Mouse (Mus musculus) megakaryocyte, adult 5-6 weeks (primary cell): ENCODE data around the gene Cap2. TPM values are rescaled to one million over a fixed set of nuclear protein-coding genes. Genes with fewer than 3 reads are reported as not detected.
A peak's percentile ranks its signal among the peaks of the same experiment; 100 is the strongest.

ENCODE experiments used
- ATAC-seq: 2 replicates; pipeline ENCODE4 v1.8.0; 2016; ENCODE audit warnings: mild to moderate bottlenecking, inconsistent platforms; ENCODE audit not compliant: poor library complexity, severe bottlenecking
- total RNA-seq, 2 experiments: library from RNA; stranded (forward) in 1 of 2; stranded (reverse) in 1 of 2; fragments of 153-499, 151-499 nt in 1 of 2; fragments of 221-1000, 200-1000 nt in 1 of 2; gene quantifications; 2 replicates each; pipeline versions ENCODE4 v1.2.3 to v1.2.4; 2015 to 2017

The Cap2 gene
- not detected in 2 replicates for total RNA-seq (2015)
- not detected in 2 replicates for total RNA-seq (2017)

GRCm38 (mm10) chr13:46501800-46502389, at the start of gene Cap2:
TSS of gene Cap2 (plus strand) at chr13:46501848.
- ATAC-seq, result peak; percentile 73

DNA sequence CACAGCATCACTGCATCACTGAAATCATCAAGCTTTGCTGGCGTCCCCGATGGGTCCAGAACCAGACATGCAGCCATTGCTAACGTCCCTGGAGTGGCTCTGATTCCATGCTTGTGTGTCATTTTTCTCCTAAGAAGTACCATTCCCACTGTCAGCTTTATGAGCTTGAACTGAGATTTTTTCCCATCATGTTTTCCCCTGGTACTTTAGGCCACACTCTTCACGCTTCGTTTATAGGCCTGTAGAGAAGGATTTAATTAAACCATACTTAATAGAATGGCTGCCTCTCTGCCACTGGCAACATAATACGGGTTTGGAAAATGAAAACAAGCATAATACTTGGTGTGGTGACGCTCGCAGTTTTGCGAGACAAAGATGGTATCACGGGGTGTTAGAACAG, 42.1 kb upstream of the Cap2 start:
- no peak for ATAC-seq

DNA sequence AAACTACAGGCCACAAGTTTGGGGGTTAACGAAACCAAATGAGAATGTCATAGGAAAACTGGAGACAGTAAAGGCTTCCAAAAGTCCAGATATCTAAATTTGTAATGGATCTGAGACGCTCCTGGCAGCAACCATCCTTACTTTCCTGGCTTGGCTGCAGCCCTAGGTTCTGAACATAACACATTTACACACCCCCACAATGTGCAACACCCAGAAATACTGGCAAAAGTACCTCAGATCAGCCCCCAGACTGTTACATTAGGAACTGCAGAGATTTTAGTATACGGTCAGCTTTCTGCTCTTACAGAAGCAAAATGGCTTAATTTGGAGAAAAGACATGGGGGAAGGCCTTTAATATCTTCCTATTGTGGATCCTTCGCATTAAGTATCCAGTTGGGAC, 39.4 kb upstream of the Cap2 start:
- no peak for ATAC-seq

- no peak for ATAC-seq
These were observed 37.9 kb upstream of the Cap2 start for GRCm38 (mm10) chr13:46463764-46464163.

DNA sequence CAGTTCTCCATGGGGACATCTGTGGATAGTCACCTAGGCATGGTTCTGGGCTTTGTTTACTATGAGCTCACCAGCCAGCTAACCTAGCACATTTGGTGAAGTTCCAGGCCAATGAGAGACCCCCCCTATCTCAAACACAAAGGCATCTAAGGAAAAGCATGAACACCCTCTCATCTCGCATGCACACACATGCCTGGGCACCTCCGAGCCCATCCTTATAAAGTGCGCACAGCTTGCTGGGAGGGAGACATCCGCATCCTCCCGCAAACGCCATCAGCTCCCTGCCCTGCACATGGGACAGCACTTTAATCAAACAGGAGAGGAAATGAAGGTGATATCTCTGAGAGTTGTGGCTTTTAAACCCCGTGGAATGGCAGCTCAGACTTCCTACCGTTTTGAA, 33.4 kb upstream of the Cap2 start:
- no peak for ATAC-seq

GRCm38 (mm10) chr13:46469536-46469935, 32.1 kb upstream of the Cap2 start:
- no peak for ATAC-seq

- ATAC-seq, result no peak
These were observed 20.4 kb upstream of the Cap2 start for GRCm38 (mm10) chr13:46481271-46481670.

DNA sequence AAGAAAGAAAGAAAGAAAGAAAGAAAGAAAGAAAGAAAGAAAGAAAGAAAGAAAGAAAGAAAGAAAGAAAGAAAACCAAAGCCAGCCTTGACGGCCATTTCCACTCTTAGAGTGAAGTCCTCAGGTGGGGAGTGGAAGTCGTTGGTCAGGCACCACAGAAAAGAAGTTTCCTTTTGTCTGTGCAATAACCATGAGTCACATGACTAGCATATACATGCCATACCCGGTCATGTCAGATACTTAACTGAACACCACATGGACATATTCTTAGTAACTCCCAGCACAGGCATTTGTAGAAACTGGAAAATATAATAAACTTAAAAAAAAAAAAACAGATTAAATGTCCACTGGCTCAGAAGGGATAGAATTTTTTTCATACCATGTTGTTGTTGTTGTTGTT, 16.0 kb upstream of the Cap2 start:
- no peak for ATAC-seq

- ATAC-seq, result no peak
These were observed 13.5 kb upstream of the Cap2 start for GRCm38 (mm10) chr13:46488166-46488565.

GRCm38 (mm10) chr13:46490644-46491043, 11.0 kb upstream of the Cap2 start:
- ATAC-seq, result no peak

- ATAC-seq, result no peak
These were observed 793 bp downstream of the Cap2 start for GRCm38 (mm10) chr13:46502390-46502891.

DNA sequence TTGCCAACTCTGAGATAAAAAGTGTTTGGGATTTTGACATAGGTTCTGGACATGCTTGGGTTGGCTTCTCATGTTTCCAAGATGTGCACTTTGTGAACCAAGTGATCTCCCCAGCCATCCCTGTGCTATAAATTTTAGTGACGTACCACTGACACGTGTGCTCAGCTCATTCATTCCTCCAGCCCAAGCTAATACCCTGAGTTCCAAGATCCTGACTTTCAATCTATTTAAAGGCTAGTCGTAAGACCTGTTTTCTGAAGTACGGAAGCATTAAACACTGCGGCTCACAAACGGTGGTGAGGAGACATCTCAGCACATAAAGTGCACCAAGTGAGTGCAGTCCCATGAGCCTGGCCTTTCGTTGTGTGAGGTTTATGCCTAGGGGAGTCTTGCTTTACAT, 6.3 kb downstream of the Cap2 start:
- no peak for ATAC-seq

DNA sequence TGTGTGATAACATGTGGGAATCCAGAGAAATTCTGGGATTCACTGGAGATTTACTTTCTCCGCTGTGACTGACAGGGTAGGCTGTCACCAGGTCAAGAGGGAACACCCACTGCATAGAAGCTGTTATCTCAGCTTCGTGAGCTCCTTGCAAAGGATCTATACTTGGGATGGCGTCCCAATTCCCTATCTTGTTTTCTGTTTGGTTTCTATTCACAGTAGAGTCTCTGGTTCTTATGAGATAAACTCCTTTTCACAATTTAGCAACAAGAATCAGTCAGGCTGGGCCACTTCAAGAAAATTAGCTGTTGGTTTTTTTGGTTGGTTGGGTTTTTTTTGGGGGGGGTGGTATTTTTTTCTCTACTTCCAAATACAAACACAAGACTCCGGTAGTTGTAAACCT, 7.2 kb downstream of the Cap2 start:
- ATAC-seq, result no peak

DNA sequence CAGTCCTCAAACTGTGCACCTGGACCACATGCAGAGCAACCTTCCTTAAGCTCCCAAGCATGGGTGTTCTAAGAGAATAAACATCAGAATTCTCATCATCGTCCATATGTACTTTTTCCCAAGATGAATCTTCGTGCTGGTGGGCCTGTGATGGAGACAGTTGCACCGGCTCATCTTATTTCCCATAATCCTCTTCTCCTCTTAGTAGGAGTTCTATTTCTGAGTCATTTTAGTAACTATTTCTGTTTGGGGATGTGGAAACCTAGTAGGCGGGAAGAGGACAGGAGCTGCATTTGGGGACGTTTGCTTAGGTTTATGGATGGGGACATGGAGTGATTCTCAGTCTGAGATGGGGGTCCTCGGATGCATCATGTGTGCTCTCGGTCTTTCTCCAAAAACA, 8.8 kb downstream of the Cap2 start:
- no peak for ATAC-seq

DNA sequence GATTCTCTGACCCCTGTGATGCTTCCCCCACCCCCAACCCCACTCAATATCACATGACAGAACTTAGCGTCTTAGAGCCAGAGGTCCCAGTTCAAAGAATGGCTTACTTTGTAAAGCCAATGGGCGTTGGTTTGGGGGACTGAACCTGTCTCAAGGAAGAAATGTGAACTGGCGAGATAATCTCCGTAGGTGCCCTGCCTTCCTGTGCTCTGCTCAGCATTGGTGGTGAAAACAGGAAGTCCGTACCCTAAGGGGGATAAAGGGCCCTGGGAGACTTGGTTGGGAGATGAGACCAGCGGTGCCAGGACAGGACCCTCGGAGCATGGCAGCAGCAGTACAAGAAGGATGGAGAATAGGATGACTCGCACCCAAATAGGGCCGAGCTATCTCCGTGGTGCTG, 12.8 kb downstream of the Cap2 start:
- ATAC-seq, result no peak

GRCm38 (mm10) chr13:46515120-46515523, 13.5 kb downstream of the Cap2 start:
- ATAC-seq, result no peak

GRCm38 (mm10) chr13:46515524-46515923, 13.9 kb downstream of the Cap2 start:
- no peak for ATAC-seq

- no peak for ATAC-seq
These were observed 14.5 kb downstream of the Cap2 start for GRCm38 (mm10) chr13:46516183-46516582.

DNA sequence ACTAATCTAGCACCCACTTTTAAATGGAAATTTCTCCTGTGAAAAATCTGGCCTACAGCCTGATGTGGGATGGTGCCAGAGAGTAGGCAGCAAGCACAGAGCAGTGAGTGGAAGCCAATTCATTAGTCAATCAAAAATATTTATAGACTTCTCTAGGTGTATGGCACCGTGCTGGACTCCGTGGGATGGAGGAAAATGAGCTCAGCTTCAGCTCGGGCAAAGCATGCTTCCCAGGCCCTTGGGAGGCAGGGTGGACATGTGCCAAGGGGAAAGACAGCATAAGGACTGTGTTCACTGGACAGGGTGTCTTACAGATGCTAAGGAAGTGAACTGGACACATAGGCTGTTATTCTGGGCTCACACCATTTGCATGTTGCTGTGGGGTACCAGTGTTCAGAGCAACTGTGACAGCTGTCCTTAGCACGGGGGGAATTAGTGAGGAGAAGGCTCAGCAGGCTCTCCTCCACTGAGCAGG, 15.6 kb downstream of the Cap2 start:
- ATAC-seq, result no peak

DNA sequence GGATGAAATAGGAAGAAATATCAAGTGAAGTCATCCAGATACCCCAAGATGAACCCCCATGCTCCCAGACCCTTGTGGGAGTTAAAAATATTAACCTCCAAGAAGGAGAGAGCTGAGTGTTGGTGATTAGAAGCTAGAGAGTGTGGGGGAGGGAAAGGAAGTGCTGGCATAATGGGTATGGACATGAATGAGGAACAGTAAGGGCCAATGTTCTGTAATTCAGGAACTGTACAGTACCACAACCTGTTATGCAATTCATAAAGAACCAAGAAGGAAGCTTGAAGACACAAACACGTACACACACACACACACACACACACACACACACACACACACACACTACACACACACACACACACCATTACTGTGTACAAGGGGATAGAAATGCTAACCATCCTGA, 19.8 kb downstream of the Cap2 start:
- peak; percentile 95 for ATAC-seq

DNA sequence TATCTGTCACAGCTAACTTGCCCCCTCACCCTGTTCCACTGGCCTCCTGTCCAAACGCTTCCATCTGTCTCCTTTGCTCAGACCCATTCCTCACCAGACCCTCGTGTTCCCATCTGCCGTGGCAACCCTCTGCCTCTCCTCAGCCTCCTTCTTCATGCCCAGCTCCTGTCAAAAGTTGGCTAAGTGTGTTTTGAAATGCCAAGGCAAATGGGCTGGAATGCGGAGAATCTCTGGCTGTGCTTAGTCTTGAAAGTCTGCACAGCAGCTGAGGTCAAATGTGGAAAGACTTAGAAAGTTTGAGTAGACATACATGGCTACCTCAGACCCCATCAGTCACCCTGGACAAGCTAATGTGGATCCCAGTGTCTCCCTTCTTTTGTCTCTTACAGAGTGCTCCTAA, 21.1 kb downstream of the Cap2 start:
- no peak for ATAC-seq

DNA sequence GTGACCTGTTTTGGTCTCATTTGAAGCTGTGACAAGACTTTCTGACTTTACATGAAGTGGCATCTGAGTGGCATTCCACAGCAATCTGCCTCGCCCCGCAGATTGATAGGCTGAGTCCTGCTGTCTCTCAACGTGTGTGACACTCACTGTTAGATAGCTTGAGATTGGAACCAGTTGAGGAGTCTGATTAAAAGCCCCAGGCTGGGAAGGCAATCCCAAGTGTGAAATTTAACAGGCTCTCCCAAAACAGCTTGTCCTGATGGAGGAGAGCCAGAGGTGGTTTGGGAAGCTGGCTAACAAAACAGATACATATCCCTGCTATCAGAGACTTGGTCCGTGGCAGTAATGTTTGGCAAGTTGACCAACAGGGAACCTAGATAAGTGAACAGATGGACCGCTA, 21.6 kb downstream of the Cap2 start:
- ATAC-seq, result no peak

DNA sequence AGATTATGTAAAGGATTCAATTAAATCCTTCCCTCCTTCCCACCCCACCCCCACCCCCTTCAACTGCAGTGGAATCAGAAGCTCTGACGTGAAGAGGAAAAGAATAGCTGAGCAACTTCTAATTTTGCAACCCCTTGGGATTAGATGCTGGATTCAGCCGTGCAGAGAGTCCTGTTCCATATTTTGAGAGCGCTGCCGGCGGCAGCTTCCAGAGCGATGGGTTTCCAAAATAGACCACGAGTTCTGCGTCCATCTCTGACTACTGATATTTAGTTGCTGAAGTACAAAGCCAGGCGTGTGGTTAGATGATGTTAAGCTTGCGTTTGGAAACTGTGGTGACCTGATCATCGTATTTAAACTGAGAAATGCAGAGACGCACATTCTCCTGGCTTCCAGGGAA, 22.1 kb downstream of the Cap2 start:
- no peak for ATAC-seq
